Mouse (Mus musculus) kidney, embryonic 15.5 days (tissue): ENCODE results near the gene Tvp23b. TPM values are rescaled to one million over a fixed set of nuclear protein-coding genes. Genes with fewer than 3 reads are reported as not detected.

ENCODE experiments used
- ATAC-seq: fragments of 200-750 bp; cut with Nextera tagmentation; replicated peaks from 2 replicates; pipeline ENCODE4 v1.8.0; 2017; ENCODE audit warnings: moderate TSS enrichment; ENCODE audit not compliant: low FRiP score
- H3K27ac ChIP-seq: fragments of 300-500 bp; sonication (generic); 2 replicates; pipeline ENCODE4 v1.5.1; 2015; ENCODE audit warnings: mild to moderate bottlenecking, inconsistent platforms
- H3K27me3 ChIP-seq: fragments of 300-500 bp; sonication (generic); 2 replicates; pipeline ENCODE4 v1.6.1; 2015; ENCODE audit warnings: inconsistent platforms
- H3K36me3 ChIP-seq: fragments of 300-500 bp; sonication (generic); 2 replicates; pipeline ENCODE4 v1.6.1; 2015; ENCODE audit warnings: inconsistent platforms
- H3K4me1 ChIP-seq: fragments of 300-500 bp; sonication (generic); 2 replicates; pipeline ENCODE4 v1.6.1; 2015; ENCODE audit warnings: inconsistent platforms
- H3K4me2 ChIP-seq: fragments of 300-500 bp; sonication (generic); 2 replicates; pipeline ENCODE4 v1.6.1; 2015; ENCODE audit warnings: moderate library complexity, mild to moderate bottlenecking, inconsistent platforms
- H3K4me3 ChIP-seq: fragments of 300-500 bp; sonication (generic); replicated peaks from 2 replicates; pipeline ENCODE4 v1.5.1; 2015; ENCODE audit warnings: mild to moderate bottlenecking, inconsistent platforms
- H3K9ac ChIP-seq: fragments of 300-500 bp; sonication (generic); 2 replicates; pipeline ENCODE4 v1.6.1; 2015; ENCODE audit warnings: mild to moderate bottlenecking, inconsistent platforms
- H3K9me3 ChIP-seq: fragments of 300-500 bp; sonication (generic); replicated peaks from 2 replicates; pipeline ENCODE4 v1.6.1; 2016; ENCODE audit warnings: inconsistent platforms
- WGBS: fragments of 180-500 bp; shearing (Covaris S2); methylation state at CpG from one replicate; pipeline ENCODE4 v1.1.7; 2015; ENCODE audit warnings: mixed read lengths; 5-methylcytosine and 5-hydroxymethylcytosine counted together
- polyA plus RNA-seq: library from polyadenylated mRNA; unstranded; fragments of >200 nt; fragmentation: Nextera tagmentation; extraction: Ambion mirVana; gene quantifications from 2 replicates; pipeline ENCODE4 v1.2.1, GENCODE M21; 2015

Tvp23b gene
- polyA plus RNA-seq, 1 experiment from 2014 or later: 70.3 TPM

- no peak for ATAC-seq
- no peaks in the 10 kb centered on the region for H3K36me3 ChIP-seq
- 74% methylated on average over 6 of the region's 6 CpGs for WGBS
- H3K4me1 ChIP-seq: no peaks in the 10 kb centered on the region
- H3K27me3 ChIP-seq: no peaks in the 10 kb centered on the region
- no peak overlapping the region for H3K4me2 ChIP-seq
- H3K27ac ChIP-seq: no peak overlapping the region
- no peaks in the 10 kb centered on the region for H3K9me3 ChIP-seq
- H3K9ac ChIP-seq: no peak overlapping the region
- H3K4me3 ChIP-seq: no peak overlapping the region
Observed at GRCm38 (mm10) chr11:62903871-62904495, 24.7 kb downstream of the Tvp23b start.

DNA sequence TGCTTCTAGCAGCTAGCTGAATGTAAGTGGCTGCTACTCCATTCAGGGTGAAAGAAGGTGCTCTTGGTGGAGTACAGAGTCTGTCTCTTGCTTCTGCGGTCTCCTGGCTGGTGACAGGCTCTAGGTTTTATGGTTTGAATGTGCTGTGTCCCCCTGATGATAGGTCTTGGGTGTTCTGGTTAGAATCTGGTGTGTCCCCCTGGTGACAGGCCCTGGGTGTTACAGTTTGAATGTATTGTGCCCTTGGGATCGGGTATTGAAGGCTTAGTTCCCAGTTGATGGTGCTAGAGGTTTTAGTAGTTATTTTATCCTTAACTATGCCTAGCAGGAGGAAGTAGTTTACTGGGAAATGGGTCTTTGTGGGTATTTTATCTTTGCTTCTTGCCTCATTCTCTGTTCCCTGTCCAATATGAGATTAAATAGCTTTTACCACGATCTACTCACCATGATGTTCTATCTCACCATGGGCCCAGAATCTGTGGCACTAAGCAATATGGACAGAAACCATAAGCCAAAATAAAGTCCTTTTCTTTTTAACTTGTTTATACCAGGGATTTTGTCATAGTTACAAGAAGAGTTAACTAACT is 30.6 kb downstream of the Tvp23b start:
- Histone ChIP-seq H3K36me3 (no peaks in the 10 kb centered on the region), H3K9ac (no peak overlapping the region), H3K27me3 (no peaks in the 10 kb centered on the region), H3K4me3 (no peak overlapping the region), H3K27ac (no peak overlapping the region), H3K9me3 (no peaks in the 10 kb centered on the region), H3K4me2 (no peak overlapping the region), H3K4me1 (0 out of 2 replicates have a peak, but pooled peaks cover 6% of the 10 kb centered on the region)
- no peak for ATAC-seq
- 71% methylated on average over 3 of the region's 3 CpGs for WGBS

- Histone ChIP-seq H3K4me3 (no peak overlapping the region), H3K27me3 (no peaks in the 10 kb centered on the region), H3K4me2 (no peak overlapping the region), H3K36me3 (no peaks in the 10 kb centered on the region), H3K27ac (0 out of 2 replicates have a peak overlapping the region, but pooled peaks have one; percentile 33), H3K9ac (no peak overlapping the region), H3K9me3 (no peaks in the 10 kb centered on the region), H3K4me1 (0 out of 2 replicates have a peak, but pooled peaks cover 6% of the 10 kb centered on the region)
- WGBS: 50% methylated on average over 8 of the region's 8 CpGs
- ATAC-seq: no peak
Observed at GRCm38 (mm10) chr11:62911362-62911761, 32.1 kb downstream of the Tvp23b start.

DNA sequence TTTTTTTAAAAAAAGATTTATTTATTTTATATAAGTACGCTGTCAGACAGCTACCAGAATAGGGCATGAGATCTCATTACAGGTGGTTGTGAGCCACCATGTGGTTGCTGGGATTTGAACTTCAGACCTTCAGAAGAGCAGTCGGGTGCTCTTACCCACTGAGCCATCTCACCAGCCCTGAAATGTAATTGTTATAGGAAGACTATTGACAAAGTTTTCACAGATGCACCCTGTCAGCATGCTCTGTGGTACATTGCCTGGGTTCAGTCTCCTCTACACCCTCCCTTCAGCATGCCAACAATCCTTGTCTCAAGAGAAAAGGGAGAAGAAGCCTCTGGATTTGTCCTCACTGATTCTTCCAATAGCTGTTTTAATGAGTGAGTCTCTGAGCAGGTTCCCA is 33.9 kb downstream of the Tvp23b start:
- no peak overlapping the region for H3K4me2 ChIP-seq
- H3K4me3 ChIP-seq: no peak overlapping the region
- H3K27ac ChIP-seq: no peak overlapping the region
- H3K36me3 ChIP-seq: no peaks in the 10 kb centered on the region
- H3K9me3 ChIP-seq: no peaks in the 10 kb centered on the region
- no peak for ATAC-seq
- H3K27me3 ChIP-seq: no peaks in the 10 kb centered on the region
- H3K9ac ChIP-seq: no peak overlapping the region
- WGBS: 89% methylated on average over 2 of the region's 2 CpGs
- H3K4me1 ChIP-seq: 0 out of 2 replicates have a peak, but pooled peaks cover 6% of the 10 kb centered on the region

GRCm38 (mm10) chr11:62914532-62914931 is 35.3 kb downstream of the Tvp23b start:
- no peak overlapping the region for H3K27ac ChIP-seq
- H3K27me3 ChIP-seq: no peaks in the 10 kb centered on the region
- H3K4me3 ChIP-seq: no peak overlapping the region
- H3K9me3 ChIP-seq: no peaks in the 10 kb centered on the region
- H3K9ac ChIP-seq: no peak overlapping the region
- 0 out of 2 replicates have a peak, but pooled peaks cover 6% of the 10 kb centered on the region for H3K4me1 ChIP-seq
- H3K36me3 ChIP-seq: no peaks in the 10 kb centered on the region
- 54% methylated on average over 6 of the region's 6 CpGs for WGBS
- H3K4me2 ChIP-seq: no peak overlapping the region
- ATAC-seq: no peak

DNA sequence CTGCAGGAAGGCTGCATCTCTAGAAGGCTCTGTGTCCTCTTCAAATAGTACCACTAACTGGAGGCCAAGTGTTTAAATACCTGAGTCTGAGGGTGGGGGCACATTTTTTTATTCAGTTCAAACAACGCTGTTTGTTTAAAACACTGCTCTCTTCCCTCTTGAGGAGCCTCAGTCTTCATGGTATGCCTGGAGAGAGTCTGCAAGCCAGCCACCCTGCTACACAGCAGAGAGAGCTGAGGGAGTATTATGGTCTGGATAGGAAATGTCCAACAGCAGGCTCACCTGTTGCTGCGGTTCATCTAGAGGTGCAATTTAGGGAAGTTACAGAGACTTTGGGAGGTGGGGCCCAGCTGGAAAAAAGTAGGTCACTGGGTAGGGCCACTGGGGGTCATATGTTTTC is 36.2 kb downstream of the Tvp23b start:
- Histone ChIP-seq H3K4me2 (no peak overlapping the region), H3K4me3 (no peak overlapping the region), H3K9me3 (no peaks in the 10 kb centered on the region), H3K9ac (no peak overlapping the region), H3K27ac (no peak overlapping the region), H3K4me1 (peaks cover 11% of the 10 kb centered on the region), H3K36me3 (no peaks in the 10 kb centered on the region), H3K27me3 (no peaks in the 10 kb centered on the region)
- ATAC-seq: no peak
- WGBS: 89% methylated on average over 2 of the region's 2 CpGs

GRCm38 (mm10) chr11:62916765-62917164 is 37.5 kb downstream of the Tvp23b start:
- Histone ChIP-seq H3K27me3 (no peaks in the 10 kb centered on the region), H3K4me3 (no peak overlapping the region), H3K9me3 (no peaks in the 10 kb centered on the region), H3K4me2 (no peak overlapping the region), H3K9ac (no peak overlapping the region), H3K36me3 (no peaks in the 10 kb centered on the region), H3K27ac (no peak overlapping the region), H3K4me1 (peaks cover 12% of the 10 kb centered on the region)
- ATAC-seq: no peak
- 17% methylated on average over 2 of the region's 2 CpGs for WGBS

- H3K4me1 ChIP-seq: peaks cover 16% of the 10 kb centered on the region
- no peaks in the 10 kb centered on the region for H3K9me3 ChIP-seq
- H3K9ac ChIP-seq: no peak overlapping the region
- no peak for ATAC-seq
- H3K36me3 ChIP-seq: no peaks in the 10 kb centered on the region
- H3K4me3 ChIP-seq: peak overlapping the region; percentile 32; the same call in 1 of the 2 replicates
- H3K4me2 ChIP-seq: peak overlapping the region; percentile 59; the same call in 1 of the 2 replicates
- 52% methylated on average over 6 of the region's 6 CpGs for whole genome bisulfite sequencing
- H3K27me3 ChIP-seq: no peaks in the 10 kb centered on the region
- H3K27ac ChIP-seq: peak overlapping the region; percentile 72
Observed at GRCm38 (mm10) chr11:62919946-62920742, 40.9 kb downstream of the Tvp23b start.

DNA sequence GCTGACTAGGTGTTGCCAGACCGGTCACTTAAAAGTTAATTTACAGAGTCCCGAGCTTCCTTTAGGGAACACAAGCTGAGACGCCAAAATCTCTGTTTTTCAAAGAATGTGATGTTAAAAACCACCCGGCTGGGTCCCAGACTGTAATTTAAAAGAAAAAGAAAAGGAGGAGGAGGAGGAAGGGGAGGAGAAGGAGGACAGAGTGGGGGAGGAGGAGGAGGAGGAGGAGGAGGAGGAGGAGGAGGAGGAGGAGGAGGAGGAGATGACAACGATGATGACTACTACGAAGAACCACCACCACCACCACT is 41.4 kb downstream of the Tvp23b start:
- no peak overlapping the region for H3K9ac ChIP-seq
- H3K36me3 ChIP-seq: no peaks in the 10 kb centered on the region
- H3K4me2 ChIP-seq: peak overlapping the region; percentile 59
- peaks cover 16% of the 10 kb centered on the region for H3K4me1 ChIP-seq
- H3K27ac ChIP-seq: peak overlapping the region; percentile 72
- WGBS: 11% methylated on average over 6 of the region's 6 CpGs
- no peaks in the 10 kb centered on the region for H3K27me3 ChIP-seq
- H3K9me3 ChIP-seq: no peaks in the 10 kb centered on the region
- H3K4me3 ChIP-seq: peak overlapping the region; percentile 32
- ATAC-seq: no peak

- Histone ChIP-seq H3K27ac (peak overlapping the region; percentile 91), H3K36me3 (no peaks in the 10 kb centered on the region), H3K9ac (0 out of 2 replicates have a peak overlapping the region, but pooled peaks have one; percentile 0), H3K27me3 (no peaks in the 10 kb centered on the region), H3K4me1 (peaks cover 16% of the 10 kb centered on the region), H3K4me2 (peak overlapping the region; percentile 59), H3K9me3 (no peaks in the 10 kb centered on the region), H3K4me3 (peak overlapping the region; percentile 32)
- WGBS: 14% methylated on average over 25 of the region's 25 CpGs
- peak; percentile 90 for ATAC-seq
Observed at GRCm38 (mm10) chr11:62921052-62921977, 42.1 kb downstream of the Tvp23b start.

DNA sequence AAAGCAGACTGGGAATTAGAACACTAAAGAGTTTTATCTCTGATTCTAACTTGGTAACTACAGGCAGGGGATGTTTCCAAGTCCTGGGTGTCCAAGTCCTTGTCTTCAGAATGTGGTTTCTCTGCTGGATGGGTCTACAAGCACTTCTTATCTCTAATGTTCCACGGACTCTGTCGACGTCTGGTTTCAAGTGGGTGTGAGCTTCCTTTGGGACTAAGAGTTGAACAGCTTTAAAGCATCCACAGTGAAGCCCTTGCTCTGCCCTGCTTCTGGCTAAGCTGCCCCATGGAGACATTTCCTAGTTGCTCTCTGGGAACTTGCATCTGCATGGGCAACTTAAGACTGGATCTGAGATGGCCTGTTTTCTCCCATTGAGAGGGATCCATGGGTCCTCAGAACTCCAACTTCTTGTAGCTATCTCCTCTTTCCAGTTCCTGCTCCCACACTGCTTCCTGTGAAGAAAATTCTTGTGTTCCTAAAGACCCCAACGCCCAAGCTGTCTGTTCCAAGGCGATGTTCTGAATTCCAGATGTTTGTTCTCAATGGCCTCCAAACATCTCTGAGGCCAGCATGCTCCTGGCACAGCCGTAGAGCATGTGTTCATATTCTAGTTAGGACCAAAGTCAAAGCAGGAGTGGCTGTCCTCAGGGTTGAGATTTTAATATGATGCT is 45.0 kb downstream of the Tvp23b start:
- 63% methylated on average over 6 of the region's 6 CpGs for WGBS
- H3K36me3 ChIP-seq: no peaks in the 10 kb centered on the region
- no peak overlapping the region for H3K4me3 ChIP-seq
- peaks cover 16% of the 10 kb centered on the region for H3K4me1 ChIP-seq
- H3K27ac ChIP-seq: no peak overlapping the region
- no peak overlapping the region for H3K4me2 ChIP-seq
- H3K27me3 ChIP-seq: no peaks in the 10 kb centered on the region
- H3K9me3 ChIP-seq: no peaks in the 10 kb centered on the region
- no peak for ATAC-seq
- no peak overlapping the region for H3K9ac ChIP-seq
